Mouse (Mus musculus) A20 (cell line): ENCODE measurements around the gene Cog7.

Source experiments
- DNase-seq: peaks from one replicate; pipeline ENCODE4 v3.0.0-alpha.2; 2011; ENCODE audit warnings: low read depth, low spot score

Gene Cog7

GRCm38 (mm10) chr7:121899311-121899710, 82.2 kb downstream of the Cog7 start:
- DNase-seq, result peak; percentile 31

GRCm38 (mm10) chr7:121896689-121897088, 84.8 kb downstream of the Cog7 start:
- DNase-seq, result no peak

- DNase-seq, result peak; percentile 22
Measured at GRCm38 (mm10) chr7:121890636-121891360, 90.7 kb downstream of the Cog7 start.

- DNase-seq, result no peak
Measured at GRCm38 (mm10) chr7:121880246-121880645, 101.3 kb downstream of the Cog7 start.

- DNase-seq, result no peak
Measured at GRCm38 (mm10) chr7:121874784-121875183, 106.7 kb downstream of the Cog7 start.

- DNase-seq, result no peak
Measured at GRCm38 (mm10) chr7:121873998-121874397, 107.5 kb downstream of the Cog7 start.

GRCm38 (mm10) chr7:121871631-121872030, 109.9 kb downstream of the Cog7 start:
- DNase-seq, result peak; percentile 44

GRCm38 (mm10) chr7:121864858-121865585, 116.5 kb downstream of the Cog7 start, which contains the start of gene Scnn1b:
Scnn1b (plus strand) TSS chr7:121865038.
- no peak for DNase-seq

- peak; percentile 52 for DNase-seq
Measured at GRCm38 (mm10) chr7:121858939-121859338, 122.6 kb downstream of the Cog7 start.

GRCm38 (mm10) chr7:121857177-121857884, 124.2 kb downstream of the Cog7 start:
- no peak for DNase-seq

- no peak for DNase-seq
Measured at GRCm38 (mm10) chr7:121848537-121849168, 132.9 kb downstream of the Cog7 start.

- no peak for DNase-seq
Measured at GRCm38 (mm10) chr7:121845964-121846363, 135.5 kb downstream of the Cog7 start.

- DNase-seq, result no peak
Measured at GRCm38 (mm10) chr7:121842234-121842633, 139.3 kb downstream of the Cog7 start.

- DNase-seq, result no peak
Measured at GRCm38 (mm10) chr7:121840810-121841209, 140.7 kb downstream of the Cog7 start.

- no peak for DNase-seq
Measured at GRCm38 (mm10) chr7:121836827-121837226, 144.7 kb downstream of the Cog7 start.

GRCm38 (mm10) chr7:121835392-121835791, 146.1 kb downstream of the Cog7 start:
- DNase-seq, result peak; percentile 24
